Mouse (Mus musculus) CD4-positive, CD25-positive, alpha-beta regulatory T cell, adult 4 months (primary cell): ENCODE results near the gene Acp5. TPM values are rescaled to one million over a fixed set of nuclear protein-coding genes. Genes with fewer than 3 reads are reported as not detected.

Source experiments
- ATAC-seq: one replicate; pipeline ENCODE4 v1.8.0; 2017
- polyA plus RNA-seq, 2 experiments: library from polyadenylated mRNA; unstranded; fragments of 100-300 nt; shearing (Covaris generic); gene quantifications; one replicate each; pipeline ENCODE4 v1.2.1; 2017

Acp5 gene
- polyA plus RNA-seq, 2 experiments from 2014 or later: 221 to 282 TPM

GRCm38 (mm10) chr9:22139746-22140145 is 4.2 kb upstream of the Acp5 start:
- no peak for ATAC-seq

GRCm38 (mm10) chr9:22138480-22138879 is 3.0 kb upstream of the Acp5 start:
- no peak for ATAC-seq

GRCm38 (mm10) chr9:22136765-22137547 is 1.4 kb upstream of the Acp5 start:
- no peak for ATAC-seq

- ATAC-seq: no peak
Measured at GRCm38 (mm10) chr9:22134988-22135643, 395 bp downstream of the Acp5 start.

- ATAC-seq: peak; percentile 37
Measured at GRCm38 (mm10) chr9:22134246-22134890, 1.1 kb downstream of the Acp5 start.

- ATAC-seq: peak; percentile 33
Measured at GRCm38 (mm10) chr9:22132220-22132619, 3.3 kb downstream of the Acp5 start.

- peak; percentile 32 for ATAC-seq
Measured at GRCm38 (mm10) chr9:22131226-22131981, 4.1 kb downstream of the Acp5 start.

- no peak for ATAC-seq
Measured at GRCm38 (mm10) chr9:22125246-22126027, 10.1 kb downstream of the Acp5 start.

GRCm38 (mm10) chr9:22124169-22124568 is 11.3 kb downstream of the Acp5 start:
- ATAC-seq: no peak

- ATAC-seq: peak; percentile 54
Measured at GRCm38 (mm10) chr9:22123069-22123609, 12.4 kb downstream of the Acp5 start.

GRCm38 (mm10) chr9:22122005-22122404 is 13.5 kb downstream of the Acp5 start:
- ATAC-seq: no peak

- no peak for ATAC-seq
Measured at GRCm38 (mm10) chr9:22121545-22121944, 14.0 kb downstream of the Acp5 start.

GRCm38 (mm10) chr9:22119543-22119942 is 16.0 kb downstream of the Acp5 start:
- ATAC-seq: no peak

GRCm38 (mm10) chr9:22117754-22118456 is 17.6 kb downstream of the Acp5 start:
- ATAC-seq: peak; percentile 60

- peak; percentile 98 for ATAC-seq
Measured at GRCm38 (mm10) chr9:22116740-22117426, 18.6 kb downstream of the Acp5 start, which contains the start of gene Elof1. TSS of gene Elof1 (minus strand) at chr9:22117172.

- no peak for ATAC-seq
Measured at GRCm38 (mm10) chr9:22116086-22116485, 19.4 kb downstream of the Acp5 start.

GRCm38 (mm10) chr9:22115635-22116034 is 19.9 kb downstream of the Acp5 start:
- no peak for ATAC-seq

GRCm38 (mm10) chr9:22108194-22108593 is 27.3 kb downstream of the Acp5 start:
- no peak for ATAC-seq

- no peak for ATAC-seq
Measured at GRCm38 (mm10) chr9:22099922-22100321, 35.6 kb downstream of the Acp5 start.

- ATAC-seq: no peak
Measured at GRCm38 (mm10) chr9:22098993-22099696, 36.4 kb downstream of the Acp5 start, which contains the start of gene Cnn1. TSS of gene Cnn1 (plus strand) at chr9:22099216.
